Mouse (Mus musculus) c-Kit-positive CD71-positive TER-119-negative erythroid progenitor cells, embryonic 14.5 days (primary cell): ENCODE results near the gene AA467197.

ENCODE experiments used
- DNase-seq: peaks from one replicate; pipeline ENCODE4 v3.0.0-alpha.2; 2013; ENCODE audit warnings: low read depth

Gene AA467197

GRCm38 (mm10) chr2:122638673-122639072 lies 1.9 kb downstream of the AA467197 start:
- no peak for DNase-seq

DNA sequence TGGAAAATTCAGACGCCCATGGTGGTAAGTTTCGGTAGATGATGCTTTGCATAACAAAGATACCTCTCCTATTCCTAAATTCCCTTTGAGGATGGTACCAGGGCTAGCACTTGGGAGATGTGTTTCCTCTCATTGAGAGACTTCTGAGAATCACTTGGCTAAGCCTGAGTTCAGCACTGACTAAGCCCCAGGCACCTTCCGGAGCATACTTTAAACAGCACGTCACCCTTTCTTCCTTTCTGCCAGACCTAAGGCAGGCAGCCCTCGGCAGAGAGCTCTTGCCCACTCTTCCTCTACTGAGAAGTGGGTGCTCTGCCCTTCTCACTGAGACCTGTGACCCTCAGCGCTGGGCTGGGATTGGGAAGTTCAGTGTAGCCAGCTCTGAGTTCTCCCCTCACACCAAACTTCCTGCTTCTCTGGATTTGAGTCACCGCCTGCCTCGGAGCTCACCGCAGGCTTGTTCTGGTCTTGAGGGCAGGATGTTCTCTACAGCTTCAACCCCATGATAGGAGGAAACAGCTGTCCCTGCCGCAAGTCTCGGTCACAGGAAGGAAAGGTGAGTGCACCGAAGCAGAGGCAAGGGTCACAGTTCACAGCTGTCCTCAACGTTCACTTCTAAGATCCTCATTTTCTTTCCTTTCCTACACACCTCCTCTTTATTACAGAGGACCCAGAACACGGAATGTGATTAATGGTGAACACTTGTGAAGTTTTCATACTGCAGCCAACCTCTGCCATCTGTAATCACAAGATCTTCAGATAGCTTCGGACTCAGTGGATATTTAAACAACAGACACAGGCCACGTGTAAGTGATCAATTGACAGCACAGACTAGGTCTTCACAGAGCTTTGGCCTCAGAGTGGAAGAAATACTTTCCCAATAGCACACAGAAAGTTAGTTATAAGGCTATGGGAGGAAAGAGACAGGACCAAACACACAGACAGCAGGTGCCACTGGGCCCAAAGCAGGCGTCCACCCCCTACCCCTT lies 15.6 kb downstream of the AA467197 start:
- no peak for DNase-seq

GRCm38 (mm10) chr2:122656052-122656451 lies 19.3 kb downstream of the AA467197 start:
- DNase-seq, result no peak

- DNase-seq, result no peak
Observed at GRCm38 (mm10) chr2:122656767-122657166, 20.0 kb downstream of the AA467197 start.

DNA sequence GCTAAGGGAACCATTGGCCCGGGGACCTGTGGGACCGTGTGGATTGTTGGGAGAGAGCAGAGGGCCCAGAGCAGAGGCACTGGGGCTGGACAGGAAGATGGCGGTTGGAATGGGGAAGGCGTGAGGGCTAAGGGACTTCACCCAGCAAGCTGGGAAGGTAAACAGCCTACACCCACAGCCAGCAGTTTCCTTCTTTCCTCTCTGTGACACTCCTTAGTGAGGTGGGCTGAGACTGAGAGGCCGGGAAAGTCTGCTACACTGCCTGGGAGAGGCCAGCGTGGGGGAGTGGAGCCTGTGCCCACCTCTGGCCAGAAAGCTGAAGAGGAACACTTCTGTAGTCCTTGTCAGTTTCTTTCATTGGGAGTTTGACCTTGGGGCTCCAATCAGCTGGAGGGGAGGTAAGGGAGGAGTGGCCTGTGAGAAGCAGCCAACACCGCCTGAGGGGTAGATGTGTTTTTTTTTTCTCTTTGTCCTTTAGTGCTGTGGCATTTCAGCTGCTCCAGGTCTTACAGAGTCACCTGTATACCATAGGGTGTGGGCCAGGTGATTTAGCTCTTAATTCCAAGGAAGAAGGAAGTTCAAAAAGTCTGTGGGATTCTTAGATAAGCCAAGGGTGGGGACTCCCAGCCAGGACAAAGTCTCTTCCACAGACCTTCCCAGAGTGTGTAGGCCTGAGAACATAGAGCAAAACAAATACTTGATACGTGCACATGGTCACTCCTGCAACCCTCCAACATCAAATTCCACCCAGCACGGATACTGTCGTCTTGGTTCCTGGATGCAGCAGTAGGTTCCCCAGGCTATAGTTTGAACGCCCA lies 21.1 kb downstream of the AA467197 start:
- DNase-seq, result no peak

GRCm38 (mm10) chr2:122659825-122660224 lies 23.0 kb downstream of the AA467197 start:
- no peak for DNase-seq

GRCm38 (mm10) chr2:122665253-122665972 lies 28.6 kb downstream of the AA467197 start:
- DNase-seq, result no peak

GRCm38 (mm10) chr2:122665973-122666875 lies 29.4 kb downstream of the AA467197 start:
- DNase-seq, result no peak

DNA sequence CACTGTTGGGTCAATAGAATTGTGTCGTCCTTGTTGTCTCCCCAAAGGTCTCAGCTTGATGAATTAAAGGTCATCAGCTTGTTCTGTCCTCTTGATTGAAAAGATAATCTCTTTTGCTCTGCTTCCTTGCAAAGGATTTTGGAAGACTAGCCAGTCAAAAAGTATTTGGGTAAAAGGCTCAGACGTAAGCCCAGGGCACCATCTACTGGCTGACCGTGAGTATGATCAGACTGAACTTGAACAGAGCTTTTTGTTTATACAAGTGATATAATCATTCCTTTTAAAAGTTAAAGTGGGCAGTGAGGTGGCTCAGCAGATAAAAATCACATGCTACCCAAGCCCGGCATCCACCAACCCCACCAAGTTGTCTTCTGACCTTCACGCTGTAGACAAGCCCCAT lies 31.1 kb downstream of the AA467197 start:
- DNase-seq, result no peak

DNA sequence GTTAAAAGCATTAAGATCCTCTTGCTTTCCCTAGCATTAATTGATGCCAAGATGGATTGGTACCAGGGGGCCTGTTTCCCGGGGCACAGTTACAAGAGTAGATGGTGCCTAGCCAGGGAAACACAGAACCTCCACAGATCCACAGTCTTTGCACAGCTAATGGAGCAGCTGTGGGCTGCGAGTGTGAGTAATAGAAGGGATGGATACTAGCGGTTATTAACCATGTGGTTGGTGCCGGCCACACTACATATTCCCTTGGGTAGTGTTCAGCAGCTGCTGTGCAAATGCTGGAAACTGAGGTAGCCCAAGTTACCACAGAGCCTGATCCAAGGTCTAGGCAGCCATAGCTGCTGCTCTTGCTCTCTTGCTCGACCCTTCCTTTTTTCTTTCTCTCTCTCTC lies 34.9 kb downstream of the AA467197 start:
- no peak for DNase-seq

DNA sequence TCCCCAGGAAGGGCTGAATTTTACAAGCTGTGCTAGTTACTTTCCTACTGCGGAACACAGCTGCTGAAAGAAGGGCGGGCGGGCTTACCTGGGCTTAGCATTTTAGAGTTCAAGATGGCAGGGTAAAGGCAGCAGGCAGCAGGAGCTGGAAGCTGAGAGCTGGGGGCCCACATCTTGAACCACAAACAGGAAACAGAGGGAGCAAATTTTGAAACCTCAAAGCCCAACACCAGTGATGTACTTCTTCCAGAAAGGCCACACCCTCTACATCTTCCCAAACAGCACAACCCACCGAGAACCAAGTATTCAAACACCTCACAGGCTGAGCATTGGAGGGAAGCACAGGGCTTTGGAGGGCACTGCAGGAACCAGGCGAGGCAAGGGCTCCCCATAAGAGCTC lies 36.1 kb downstream of the AA467197 start:
- DNase-seq, result no peak

DNA sequence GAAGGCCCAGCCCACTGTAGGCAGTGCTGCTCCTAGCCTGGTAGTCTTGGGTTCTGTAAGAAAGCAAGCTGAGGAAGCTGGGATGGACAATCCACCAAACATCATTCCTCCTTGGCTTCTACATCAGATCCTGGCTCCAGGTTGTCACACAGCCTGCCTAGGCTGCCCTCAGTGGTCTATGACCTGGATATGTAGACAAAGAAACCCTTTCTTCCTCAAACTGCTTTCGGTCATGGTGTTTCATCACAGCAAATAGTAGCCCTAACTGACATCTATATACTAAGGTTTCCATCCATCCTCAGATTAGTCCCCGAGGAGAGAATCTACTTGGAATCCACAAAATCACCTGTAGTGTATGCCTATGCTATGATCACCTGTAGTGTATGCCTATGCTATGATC lies 38.3 kb downstream of the AA467197 start:
- DNase-seq, result no peak

GRCm38 (mm10) chr2:122681379-122682137 lies 44.8 kb downstream of the AA467197 start:
- DNase-seq, result no peak

DNA sequence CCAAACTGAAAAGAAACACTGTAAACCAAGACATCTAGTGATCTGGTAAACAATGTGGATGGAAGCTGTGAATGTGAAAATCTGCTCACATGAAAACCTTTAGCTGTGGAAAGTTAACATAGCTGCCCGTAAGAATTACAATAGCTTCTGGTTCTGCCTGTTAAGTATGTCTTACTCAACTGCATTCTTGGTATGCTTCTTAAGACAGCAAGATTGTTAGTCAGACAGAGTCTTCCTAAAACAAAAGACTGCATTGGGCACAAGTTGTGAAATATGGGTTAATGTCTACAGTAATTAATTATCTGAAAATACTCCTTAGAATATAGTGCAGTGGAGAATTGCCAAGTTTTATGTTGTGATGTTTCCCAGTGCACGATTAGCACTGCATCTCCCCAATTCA lies 45.7 kb downstream of the AA467197 start:
- no peak for DNase-seq

DNA sequence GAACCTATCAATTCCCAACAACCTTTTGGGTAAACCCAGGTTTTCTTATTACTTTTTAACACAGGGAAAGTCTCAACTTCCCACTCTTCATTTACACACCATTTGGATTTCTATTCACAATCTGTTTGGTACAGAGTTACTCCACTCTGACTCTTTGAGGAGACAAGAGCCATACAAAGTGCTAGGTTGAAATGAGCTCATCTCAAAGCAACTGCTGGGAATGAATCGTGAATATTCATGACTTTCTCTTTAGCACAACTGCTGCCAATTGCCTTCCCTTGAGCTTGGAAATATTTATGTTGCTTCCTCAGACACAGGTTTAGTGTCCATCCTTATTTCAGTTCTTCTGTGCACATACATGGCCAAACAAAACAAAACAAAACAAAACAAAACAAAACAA lies 46.9 kb downstream of the AA467197 start:
- DNase-seq, result no peak

GRCm38 (mm10) chr2:122686665-122687064 lies 49.9 kb downstream of the AA467197 start:
- DNase-seq, result no peak
